Mouse (Mus musculus) effector memory CD4-positive, alpha-beta T cell, adult 7 months (primary cell): ENCODE data around the gene Tssk1. TPM values are rescaled to one million over a fixed set of nuclear protein-coding genes. Genes with fewer than 3 reads are reported as not detected.

ENCODE experiments used
- polyA plus RNA-seq: library from polyadenylated mRNA; unstranded; fragments of 100-300 nt; shearing (Covaris generic); gene quantifications from one replicate; pipeline ENCODE4 v1.2.1, GENCODE M21; 2017

Gene Tssk1
- not detected for polyA plus RNA-seq

GRCm38 (mm10) chr16:17893923-17894322, at the start of gene Tssk1:
TSS of gene Tssk1 (plus strand) at chr16:17894223.

GRCm38 (mm10) chr16:17891567-17891959, 2.5 kb upstream of the Tssk1 start, which contains the start of gene Gm20518:
TSS of gene Gm20518 (minus strand) at chr16:17891671.

GRCm38 (mm10) chr16:17898462-17898861, 4.4 kb downstream of the Tssk1 start, which contains the start of the genes Dgcr2 and Tssk2:
TSS of gene Dgcr2 (minus strand) at chr16:17898562.
TSS of gene Tssk2 (plus strand) at chr16:17898637.

GRCm38 (mm10) chr16:17911052-17911595, 17.1 kb downstream of the Tssk1 start, which contains the start of gene Ess2:
TSS of gene Ess2 (minus strand) at chr16:17911348.

GRCm38 (mm10) chr16:17914307-17915249, 20.6 kb downstream of the Tssk1 start, which contains the start of gene Gsc2:
TSS of gene Gsc2 (minus strand) at chr16:17915059.

GRCm38 (mm10) chr16:17928087-17928580, 34.1 kb downstream of the Tssk1 start, which contains the start of gene Slc25a1:
TSS of gene Slc25a1 (minus strand) at chr16:17928219.

Other genes with a start within 250 kb of the Tssk1 start
- gene Ccdc74a, start 247.8 kb upstream of the Tssk1 start, polyA plus RNA-seq, result not detected
- 134 TPM for gene Med15, start 161.3 kb upstream of the Tssk1 start, polyA plus RNA-seq
- 9.9 TPM for gene Klhl22, start 134.6 kb upstream of the Tssk1 start, polyA plus RNA-seq
- not detected for gene Scarf2, start 96.9 kb upstream of the Tssk1 start, polyA plus RNA-seq
- gene B830017H08Rik, start 61.1 kb upstream of the Tssk1 start, polyA plus RNA-seq, result not detected
- gene Car15, start 55.9 kb upstream of the Tssk1 start, polyA plus RNA-seq, result 1.9 TPM
- 0.60 TPM for gene Gm20518, start 2.6 kb upstream of the Tssk1 start, polyA plus RNA-seq
- 56.2 TPM for gene Dgcr2, start 4.3 kb downstream of the Tssk1 start, polyA plus RNA-seq
- not detected for gene Tssk2, start 4.4 kb downstream of the Tssk1 start, polyA plus RNA-seq
- 61.9 TPM for gene Ess2, start 17.1 kb downstream of the Tssk1 start, polyA plus RNA-seq
- gene Gsc2, start 20.8 kb downstream of the Tssk1 start, polyA plus RNA-seq, result not detected
- 39.5 TPM for gene Slc25a1, start 34.0 kb downstream of the Tssk1 start, polyA plus RNA-seq
- gene Vpreb2, start 86.2 kb downstream of the Tssk1 start, polyA plus RNA-seq, result not detected
- gene Dgcr6, start 158.6 kb downstream of the Tssk1 start, polyA plus RNA-seq, result 5.4 TPM
- 0.38 TPM for gene Prodh, start 196.0 kb downstream of the Tssk1 start, polyA plus RNA-seq
- gene Rtn4r, start 233.4 kb downstream of the Tssk1 start, polyA plus RNA-seq, result not detected